Mouse (Mus musculus) cerebellum, adult 9-11 months (tissue): ENCODE measurements around the gene Zfp652.

Source experiments
- DNase-seq: peaks from one replicate; pipeline ENCODE4 v3.0.0; 2022

Zfp652 gene

DNA sequence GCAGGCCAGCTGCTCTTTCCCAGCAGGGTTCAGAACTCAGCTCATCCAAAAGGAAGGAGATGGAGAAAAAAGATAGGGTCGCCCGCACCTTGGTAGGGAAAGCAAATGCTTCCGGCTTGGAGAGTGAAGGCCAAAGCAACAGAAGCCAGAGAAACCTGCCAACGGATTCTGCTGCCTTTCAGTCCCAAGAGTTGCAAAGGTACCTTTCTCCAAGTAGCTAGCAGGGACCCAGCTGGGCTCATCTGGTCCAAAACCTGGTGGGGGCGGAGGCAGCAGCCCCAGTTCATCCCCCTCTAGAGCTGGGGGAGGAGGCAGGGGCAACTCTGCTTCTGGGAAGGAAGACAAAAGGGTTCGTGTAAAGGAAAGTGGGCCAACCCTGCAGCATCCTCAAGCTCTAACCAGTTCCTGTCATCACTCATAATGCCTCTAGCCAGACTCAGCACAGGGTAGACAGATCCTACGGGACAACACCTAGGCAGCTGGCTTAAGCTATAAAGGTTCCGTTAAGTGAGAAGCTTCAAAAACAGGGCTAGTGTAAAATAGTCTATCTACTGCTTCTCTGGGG is 120.6 kb downstream of the Zfp652 start:
- no peak for DNase-seq

DNA sequence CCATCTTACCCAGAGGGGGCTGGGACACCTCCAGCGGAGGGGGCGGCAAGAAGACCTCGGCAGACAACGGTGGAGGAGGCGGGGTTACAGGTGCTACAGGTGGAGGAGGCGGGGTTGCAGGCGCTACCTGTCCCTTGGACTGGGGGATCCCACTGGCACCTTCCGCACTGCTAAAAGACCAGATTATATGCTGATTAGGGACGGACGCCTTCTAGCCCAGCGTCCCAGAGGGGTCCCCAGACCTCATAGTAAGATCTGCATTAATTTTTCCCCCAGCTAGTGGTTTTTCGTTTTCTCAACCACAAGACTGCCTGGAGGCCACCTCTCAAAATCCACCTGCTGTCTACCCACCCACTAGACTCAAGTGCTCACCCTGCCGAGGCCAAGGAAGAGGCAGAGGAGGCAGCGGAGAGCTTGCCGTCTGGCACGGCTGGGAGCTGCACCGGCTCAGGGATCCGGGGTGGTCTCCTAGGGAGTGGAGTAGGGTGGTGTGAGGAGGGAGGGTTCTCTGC is 121.2 kb downstream of the Zfp652 start:
- DNase-seq: no peak

- DNase-seq: no peak
Measured at GRCm38 (mm10) chr11:95834143-95834667, 121.7 kb downstream of the Zfp652 start.

DNA sequence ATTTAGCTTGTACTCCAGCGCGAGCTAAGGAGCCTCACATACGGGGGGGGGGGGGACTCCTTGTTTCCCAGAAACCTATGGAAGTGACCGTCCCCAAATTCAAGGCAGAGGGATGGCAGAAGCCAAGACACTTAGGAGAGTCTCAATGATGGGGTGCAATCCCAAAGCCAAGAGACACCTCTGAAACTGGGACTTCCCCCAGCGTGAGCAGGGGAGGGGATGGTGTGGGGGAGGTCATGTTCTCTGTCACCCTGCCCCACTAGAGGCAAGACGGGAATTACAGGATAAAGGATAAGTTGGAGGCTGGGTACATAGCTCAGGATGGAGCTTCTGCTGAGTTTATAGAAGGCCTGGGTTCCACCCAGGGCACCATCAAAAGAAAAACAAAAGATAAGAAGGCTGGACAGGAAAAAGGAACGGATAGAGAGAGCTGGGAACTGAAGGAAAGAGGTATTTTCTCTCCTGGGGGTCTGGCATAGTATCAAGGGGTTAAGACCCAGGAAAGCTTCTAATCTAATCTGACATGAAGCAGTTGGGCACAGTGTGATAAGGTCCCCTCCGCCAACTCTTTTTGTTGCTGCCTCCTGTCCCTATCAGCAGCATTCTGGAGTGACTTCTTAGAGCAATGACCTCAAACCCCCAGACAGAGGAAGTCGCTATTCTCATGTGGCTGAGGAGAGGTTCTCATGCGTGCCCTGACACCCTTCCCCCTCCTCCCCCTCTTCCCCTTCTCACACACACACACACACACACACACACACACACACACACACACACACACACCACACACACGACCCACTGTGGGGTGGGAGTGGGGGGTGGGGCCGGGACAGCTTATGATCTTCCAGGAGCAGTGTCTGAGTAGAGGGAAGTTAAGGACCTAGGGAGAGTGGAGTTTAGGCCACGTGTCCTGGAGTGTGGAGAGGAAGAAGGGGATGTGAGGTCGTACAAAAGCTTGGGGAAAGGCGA is 122.6 kb downstream of the Zfp652 start:
- no peak for DNase-seq

GRCm38 (mm10) chr11:95835832-95836231 is 123.4 kb downstream of the Zfp652 start:
- DNase-seq: no peak

GRCm38 (mm10) chr11:95836433-95836832 is 124.0 kb downstream of the Zfp652 start:
- no peak for DNase-seq

- DNase-seq: peak; percentile 50
Measured at GRCm38 (mm10) chr11:95837059-95837458, 124.6 kb downstream of the Zfp652 start, which contains the start of gene Gngt2. Gene Gngt2 (plus strand): TSS chr11:95837216.

GRCm38 (mm10) chr11:95838598-95838997 is 126.1 kb downstream of the Zfp652 start:
- DNase-seq: no peak

DNA sequence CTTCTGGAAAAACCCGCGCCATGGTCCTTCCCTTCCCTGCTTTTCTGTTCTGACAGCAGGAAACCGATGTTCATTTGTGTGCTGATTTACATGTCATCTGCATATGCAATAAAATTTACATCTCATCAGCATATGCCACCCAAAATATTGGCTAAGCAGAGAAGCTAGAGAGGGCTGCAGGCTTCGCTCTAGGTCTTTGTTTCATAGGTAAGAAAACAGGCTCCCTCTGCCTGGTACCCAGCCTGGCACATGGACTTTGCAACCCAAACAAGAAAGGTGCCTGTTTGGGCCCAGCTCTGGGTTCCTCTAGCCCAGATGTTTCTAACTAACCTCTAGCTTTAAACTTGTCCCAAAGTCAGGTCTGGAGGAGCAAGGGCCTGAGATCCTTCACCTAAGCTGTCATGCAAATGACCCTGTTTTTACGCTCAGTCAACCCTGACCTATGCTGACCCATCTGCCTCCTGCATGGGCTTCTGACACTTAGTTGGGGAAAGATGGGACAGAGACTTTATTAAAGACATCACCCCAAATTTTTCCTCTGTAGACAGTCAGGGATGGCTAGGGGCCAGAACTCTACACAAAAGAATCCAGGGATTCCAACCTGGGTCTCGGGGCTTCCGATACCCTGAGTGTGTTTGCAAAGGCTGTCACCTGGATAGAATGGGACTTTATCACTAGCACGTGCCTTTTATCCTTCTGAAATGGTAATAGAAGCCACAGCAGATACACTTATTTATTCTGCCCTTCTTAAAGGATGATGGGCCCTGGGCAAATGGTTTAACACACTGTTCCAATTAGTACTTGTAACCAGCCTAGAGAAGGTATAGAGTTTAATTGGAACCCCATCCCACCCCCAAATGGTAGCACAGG is 126.8 kb downstream of the Zfp652 start:
- no peak for DNase-seq

- DNase-seq: no peak
Measured at GRCm38 (mm10) chr11:95840694-95841497, 128.4 kb downstream of the Zfp652 start.

DNA sequence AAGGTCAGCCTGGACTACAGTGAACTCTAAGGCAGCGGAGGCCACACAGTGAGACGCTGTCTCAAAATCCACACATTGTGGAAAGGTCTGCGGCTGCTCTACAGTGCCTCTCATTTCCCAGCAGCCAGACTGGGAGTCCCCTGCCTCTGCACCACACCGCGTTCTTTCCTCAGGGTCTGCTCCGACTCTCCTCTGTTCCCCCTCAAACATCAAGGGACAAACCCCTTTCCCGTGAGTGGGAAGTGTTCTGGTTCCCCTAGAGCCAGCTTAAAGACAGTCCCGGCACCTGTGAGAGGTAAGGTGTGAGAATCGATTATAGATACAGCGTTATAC is 129.0 kb downstream of the Zfp652 start:
- DNase-seq: no peak

DNA sequence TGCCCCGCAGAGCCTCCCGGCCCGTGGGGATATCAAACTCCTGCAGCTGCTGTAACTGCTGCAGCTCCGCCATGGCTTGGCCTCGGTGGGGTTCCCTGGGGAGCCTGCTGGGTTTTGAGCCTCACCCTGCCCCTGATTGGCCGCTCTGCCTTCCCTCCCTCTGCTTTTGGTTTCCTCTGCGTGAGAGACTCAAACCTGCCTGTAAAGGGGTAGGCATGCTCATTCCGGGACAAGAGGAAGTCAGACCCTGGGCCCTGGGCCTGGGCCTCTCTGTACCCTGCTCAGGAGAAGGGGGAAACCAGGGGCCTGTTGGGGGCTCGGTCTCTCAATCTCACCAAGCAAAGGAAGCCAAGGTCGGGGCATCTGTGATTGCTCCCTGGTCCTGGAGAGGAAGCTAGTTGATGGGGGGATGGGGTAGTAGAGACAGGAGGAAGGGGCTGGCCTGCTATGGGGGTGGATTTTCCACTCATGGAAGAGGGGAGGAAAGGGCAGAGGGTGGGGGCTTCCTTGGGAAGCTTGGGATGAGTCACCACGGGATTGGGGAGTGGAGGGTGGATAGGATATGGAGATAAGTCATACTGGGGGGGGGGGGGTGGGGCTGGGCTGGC is 129.7 kb downstream of the Zfp652 start, which contains the start of gene Abi3:
Gene Abi3, minus strand, starts transcription at position 403 of the 608 bp plus-strand sequence.
- DNase-seq: no peak

DNA sequence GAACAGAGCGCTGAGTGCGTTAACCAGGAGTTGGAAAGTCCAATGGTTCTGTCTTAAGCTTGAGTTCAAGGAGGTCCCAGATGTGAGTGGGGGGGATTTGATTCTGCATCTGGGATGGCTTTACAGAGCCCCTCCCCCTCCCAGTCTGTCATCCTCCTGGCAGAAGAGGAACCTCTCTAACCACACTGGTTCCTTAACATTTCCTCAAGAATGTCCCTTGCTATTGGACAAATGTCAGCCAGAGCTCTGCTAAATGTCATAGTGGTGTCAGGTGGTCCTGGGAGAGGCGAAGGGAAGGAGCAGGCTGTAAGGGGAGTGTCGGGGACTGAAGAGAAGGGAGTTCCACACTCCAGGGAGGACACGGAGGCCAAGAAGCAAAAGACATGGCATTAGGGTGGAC is 130.5 kb downstream of the Zfp652 start:
- no peak for DNase-seq

DNA sequence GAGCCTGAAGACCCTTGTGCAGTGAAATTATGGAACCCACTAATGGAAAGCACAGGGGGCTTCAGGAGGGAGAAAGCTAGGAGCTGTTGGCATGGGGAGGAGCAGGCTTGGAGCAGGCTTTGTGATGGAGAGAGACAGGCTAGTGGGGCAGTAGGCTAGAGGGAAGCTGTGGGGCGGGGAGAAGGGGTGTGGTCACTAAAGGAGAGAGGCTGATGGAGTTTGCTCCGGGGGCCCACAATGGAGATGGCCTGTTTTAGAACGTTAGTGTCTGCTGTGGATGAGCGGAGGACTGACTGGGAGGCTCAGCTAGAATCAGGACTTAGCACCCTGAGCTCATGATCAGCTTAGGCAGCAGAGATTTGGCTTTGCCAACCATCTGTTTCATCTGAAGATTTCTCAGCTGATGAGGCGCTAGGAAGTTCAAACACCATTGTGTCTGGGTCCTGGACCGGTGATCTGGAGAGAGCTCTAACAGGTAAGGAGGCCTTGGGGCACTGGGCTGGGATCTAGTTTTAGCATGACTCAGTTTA is 131.0 kb downstream of the Zfp652 start:
- DNase-seq: no peak

DNA sequence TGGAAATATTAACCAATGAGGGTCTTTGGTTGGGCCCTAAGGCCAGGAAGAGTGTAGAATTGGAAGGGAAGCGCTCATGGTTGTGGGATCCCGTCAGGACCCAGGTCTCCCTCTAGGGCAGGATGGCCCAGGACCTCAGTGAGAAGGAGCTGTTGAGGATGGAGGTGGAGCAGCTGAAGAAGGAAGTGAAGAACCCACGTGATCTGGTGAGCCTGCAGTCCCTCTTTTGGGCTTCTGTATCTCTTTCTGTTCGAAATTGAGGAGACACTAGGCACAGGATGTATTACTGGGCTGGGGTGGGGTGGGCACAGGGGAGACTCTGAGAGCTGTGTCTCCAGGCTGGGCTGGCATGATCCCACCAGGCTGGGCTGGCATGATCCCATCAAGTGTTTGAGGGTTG is 132.5 kb downstream of the Zfp652 start:
- no peak for DNase-seq

DNA sequence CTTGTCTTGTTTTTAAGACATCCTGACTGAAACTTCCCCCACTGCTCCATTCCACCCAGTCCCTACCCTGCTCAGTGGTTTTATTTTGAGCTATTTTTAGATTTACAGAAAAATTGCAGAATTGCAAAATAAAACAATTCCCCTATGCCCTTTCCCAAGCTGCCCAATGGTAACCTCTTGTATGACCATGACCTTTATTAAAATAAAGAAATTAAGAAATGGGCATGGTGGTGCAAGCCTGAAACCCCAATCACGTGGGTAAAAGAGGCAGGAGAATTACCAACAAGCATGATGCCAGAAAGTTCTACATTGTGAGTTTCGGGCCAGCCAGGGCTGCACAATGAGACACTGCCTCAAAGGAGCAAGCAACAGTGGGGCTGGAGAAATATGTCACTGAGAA is 138.4 kb downstream of the Zfp652 start:
- no peak for DNase-seq

- peak; percentile 45 for DNase-seq
Measured at GRCm38 (mm10) chr11:95853684-95854083, 141.2 kb downstream of the Zfp652 start.

- DNase-seq: peak; percentile 68
Measured at GRCm38 (mm10) chr11:95857306-95857705, 144.8 kb downstream of the Zfp652 start.

DNA sequence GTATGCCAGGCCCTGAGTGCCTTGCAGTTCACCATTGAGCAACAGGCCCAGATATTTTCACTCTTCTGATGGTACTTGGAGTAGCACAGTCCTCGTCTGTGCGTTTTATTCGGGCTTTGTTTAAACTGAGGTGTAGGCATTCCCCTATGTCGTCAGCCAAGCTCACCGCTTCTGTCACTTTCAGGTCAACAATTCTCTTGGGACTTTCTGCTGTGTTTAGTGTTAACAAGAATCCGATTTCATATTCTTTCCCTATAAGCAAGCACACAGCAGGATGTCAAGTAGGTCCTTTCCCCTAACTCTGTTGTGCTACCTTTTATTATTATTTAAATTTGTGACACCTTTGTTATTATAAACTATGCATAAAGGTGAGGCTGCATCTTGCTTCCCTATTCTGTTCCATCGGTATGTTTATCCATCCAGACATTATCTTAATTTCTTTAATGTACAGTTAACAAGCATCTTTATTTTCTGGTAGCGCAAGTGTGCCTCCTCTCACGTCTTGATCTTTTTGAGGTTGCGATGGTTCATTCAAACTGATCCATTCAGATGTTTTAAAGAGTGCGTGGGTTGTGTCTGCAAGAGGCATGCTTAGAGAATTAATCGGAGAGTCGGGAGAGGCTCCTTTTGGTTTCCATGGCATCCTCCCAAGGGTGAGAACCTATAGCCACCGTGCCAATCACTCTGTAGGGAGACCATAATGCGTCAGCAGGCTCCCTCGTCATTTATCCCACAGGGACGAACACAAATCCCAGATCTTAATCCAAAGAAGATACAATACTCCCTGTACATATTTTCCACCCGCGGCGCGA is 145.4 kb downstream of the Zfp652 start:
- no peak for DNase-seq
